Mouse (Mus musculus) spleen, adult 2 months (tissue): ENCODE results near the gene Hmg20a.

ENCODE experiments used
- CTCF ChIP-seq: fragments of 200-500 bp; IDR thresholded peaks from 2 replicates; pipeline ENCODE4 v1.5.1; 2011; ENCODE audit warnings: mild to moderate bottlenecking, inconsistent platforms; ENCODE audit not compliant: insufficient read depth, insufficient read length, insufficient replicate concordance; ENCODE audit errors: extremely low read depth
- POLR2A ChIP-seq: fragments of 200-500 bp; IDR thresholded peaks from 2 replicates; pipeline ENCODE4 v1.6.1; 2011; ENCODE audit warnings: low read depth, low read length, inconsistent platforms

DNA sequence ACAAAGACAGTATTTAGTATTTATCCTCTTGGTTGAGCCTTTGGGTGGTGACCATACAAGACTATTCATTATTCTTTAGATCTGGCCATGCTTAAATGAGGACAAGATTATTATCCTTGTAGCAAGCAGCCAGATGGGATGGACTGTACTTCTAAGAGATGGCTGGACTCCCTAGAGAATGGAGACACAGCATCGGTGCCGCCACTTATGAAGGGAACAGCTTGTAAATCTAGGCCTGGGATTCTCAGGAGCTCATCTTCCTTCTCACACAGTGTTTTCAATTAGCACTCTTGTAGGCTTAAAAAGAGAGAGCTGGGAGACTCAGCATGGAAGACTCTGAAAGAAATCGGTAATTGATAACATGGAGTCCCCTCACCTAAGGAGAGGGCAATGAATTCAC, 74.0 kb downstream of the Hmg20a start:
- TF ChIP-seq POLR2A (no peak), CTCF (no peak)
